Mouse (Mus musculus) olfactory bulb, adult 2 months (tissue): ENCODE results near the gene Plxnb3.

ENCODE experiments used
- CTCF ChIP-seq: fragments of 200-500 bp; IDR thresholded peaks from 2 replicates; pipeline ENCODE4 v1.5.1; 2012; ENCODE audit warnings: low read depth, mild to moderate bottlenecking, low read length, moderate library complexity; ENCODE audit not compliant: insufficient read depth
- POLR2A ChIP-seq: fragments of 200-500 bp; IDR thresholded peaks from 2 replicates; pipeline ENCODE4 v1.6.1; 2012; ENCODE audit warnings: mild to moderate bottlenecking, low read depth, low read length, moderate library complexity; ENCODE audit not compliant: insufficient read depth

- TF ChIP-seq POLR2A (no peak), CTCF (no peak)
Observed at GRCm38 (mm10) chrX:73716709-73717545, 40.0 kb upstream of the Plxnb3 start.
